Mouse (Mus musculus): Measurements from ENCODE around the gene Foxc2. TPM values are rescaled to one million over a fixed set of nuclear protein-coding genes. Genes with fewer than 3 reads are reported as not detected.
A peak's percentile ranks its signal among the peaks of the same experiment; 100 is the strongest.

The Foxc2 gene
- polyA plus RNA-seq, 1 experiment from 2014 or later = 14.8 TPM

DNA sequence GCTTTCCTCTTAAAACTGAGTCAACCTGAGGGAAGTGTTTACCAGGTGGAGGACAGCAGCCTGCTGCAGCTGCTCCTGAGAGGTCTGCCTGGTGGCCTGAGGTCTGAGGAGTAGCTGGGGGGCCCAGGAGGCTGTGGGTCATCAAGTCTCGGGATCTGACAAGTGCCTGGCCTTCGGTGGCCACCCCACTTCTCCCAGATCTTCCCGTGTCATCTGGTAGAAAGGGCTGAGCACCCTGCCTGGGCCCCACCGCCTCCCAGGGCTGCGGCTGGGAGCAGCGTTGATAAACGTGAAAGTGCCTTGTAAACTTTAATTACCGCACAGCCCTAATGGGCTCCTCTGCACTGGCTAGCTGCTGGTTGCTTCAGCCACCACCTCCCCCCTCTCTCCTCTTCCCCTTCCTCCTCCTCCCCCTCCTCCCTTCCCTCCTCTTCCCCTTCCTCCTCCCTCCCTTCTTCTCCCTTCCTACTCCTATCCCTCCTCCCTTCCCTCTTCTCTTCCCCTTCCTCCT lies 32.7 kb downstream of the Foxc2 start:
- DNase-seq (ENCODE audit: low spot score) = no peak
- Histone ChIP-seq H3K27ac (peak overlapping the region; percentile 63), H3K9me3 (no peaks in the 10 kb centered on the region), H3K4me3 (no peak overlapping the region), H3K27me3 (ENCODE audit: insufficient read depth, poor library complexity, severe bottlenecking) (peaks cover 28% of the 10 kb centered on the region), H3K36me3 (no peaks in the 10 kb centered on the region), H3K4me1 (peaks cover 21% of the 10 kb centered on the region)
- WGBS = 18% methylated on average over 8 of the region's 8 CpGs

DNA sequence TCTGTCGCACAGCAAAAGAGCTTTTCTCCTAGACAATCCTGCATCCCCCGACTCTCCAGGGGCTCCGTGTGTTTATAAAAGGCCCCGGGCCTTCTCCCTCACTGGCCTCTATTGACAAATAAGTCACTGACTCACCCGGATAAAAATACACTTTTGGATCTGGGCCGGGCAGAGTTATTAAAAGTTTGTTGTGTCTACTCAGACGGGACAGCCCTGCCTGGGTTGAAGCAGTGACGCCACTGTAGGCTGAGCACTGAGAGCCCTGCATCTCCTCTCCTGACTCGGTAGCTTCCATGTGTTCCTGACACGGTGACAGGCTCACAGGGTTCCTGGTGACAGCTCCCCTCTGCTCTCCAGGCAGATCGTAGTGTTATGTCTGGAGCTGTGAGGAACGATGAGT lies 36.4 kb downstream of the Foxc2 start:
- H3K27me3 ChIP-seq (ENCODE audit: insufficient read depth, poor library complexity, severe bottlenecking) = peaks cover 32% of the 10 kb centered on the region
- no peak overlapping the region for H3K27ac ChIP-seq
- no peaks in the 10 kb centered on the region for H3K9me3 ChIP-seq
- H3K36me3 ChIP-seq = no peaks in the 10 kb centered on the region
- WGBS = 35% methylated on average over 12 of the region's 12 CpGs
- peaks cover 34% of the 10 kb centered on the region for H3K4me1 ChIP-seq
- H3K4me3 ChIP-seq = no peak overlapping the region
- no peak for DNase-seq (ENCODE audit: low spot score)

DNA sequence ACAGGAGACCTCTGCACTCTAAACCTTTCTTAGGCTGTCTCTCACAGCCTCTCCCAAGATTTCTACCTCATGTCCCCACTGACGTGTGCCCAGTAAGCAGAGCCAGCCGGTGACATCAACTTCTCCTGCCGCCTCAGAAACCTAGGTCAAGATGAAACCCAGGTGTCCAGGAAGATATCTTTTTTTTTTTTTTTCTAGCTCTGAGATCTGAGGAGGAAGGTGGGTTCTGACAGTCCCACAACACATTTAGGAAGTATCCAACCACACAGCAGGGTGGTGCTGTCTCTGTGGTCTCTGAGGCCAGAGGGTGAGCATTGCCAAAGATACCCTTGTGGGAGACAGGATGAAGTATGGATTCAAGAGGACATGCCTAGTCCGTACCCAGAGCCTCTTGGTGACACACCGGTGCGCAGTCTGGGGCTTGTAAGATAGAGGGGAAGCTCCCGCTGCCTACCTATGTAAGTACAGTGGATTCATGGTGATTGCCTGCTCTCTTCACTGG lies 41.1 kb downstream of the Foxc2 start:
- no peak for DNase-seq (ENCODE audit: low spot score)
- no peaks in the 10 kb centered on the region for H3K9me3 ChIP-seq
- H3K27me3 ChIP-seq (ENCODE audit: insufficient read depth, poor library complexity, severe bottlenecking) = peaks cover 19% of the 10 kb centered on the region
- no peak overlapping the region for H3K4me3 ChIP-seq
- no peaks in the 10 kb centered on the region for H3K36me3 ChIP-seq
- 76% methylated on average over 7 of the region's 7 CpGs for WGBS
- H3K27ac ChIP-seq = peak overlapping the region; percentile 24; the same call in 1 of the 2 replicates
- H3K4me1 ChIP-seq = peaks cover 37% of the 10 kb centered on the region

DNA sequence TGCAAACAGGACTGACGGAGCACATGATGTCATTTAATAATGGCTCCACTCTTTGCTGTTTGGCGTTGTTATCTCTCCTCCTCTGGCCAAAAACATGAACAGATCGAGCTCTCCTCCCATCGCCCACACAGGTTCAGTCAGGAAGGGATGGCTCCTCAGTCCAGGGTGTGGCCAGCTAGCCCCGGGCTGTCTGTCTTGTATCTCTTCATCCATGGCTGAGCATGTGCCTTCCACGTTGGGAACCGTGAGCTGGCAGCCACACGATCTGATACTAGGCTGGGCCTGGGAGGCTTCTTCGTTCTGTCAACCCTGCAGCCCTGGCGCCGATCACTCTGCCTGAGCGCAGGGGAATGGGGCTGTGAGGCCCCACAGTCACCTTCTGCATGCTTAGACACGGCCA lies 42.8 kb downstream of the Foxc2 start:
- WGBS = 48% methylated on average over 13 of the region's 13 CpGs
- H3K27me3 ChIP-seq (ENCODE audit: insufficient read depth, poor library complexity, severe bottlenecking) = peaks cover 21% of the 10 kb centered on the region
- H3K36me3 ChIP-seq = no peaks in the 10 kb centered on the region
- DNase-seq (ENCODE audit: low spot score) = no peak
- H3K4me3 ChIP-seq = no peak overlapping the region
- H3K9me3 ChIP-seq = no peaks in the 10 kb centered on the region
- peaks cover 38% of the 10 kb centered on the region for H3K4me1 ChIP-seq
- no peak overlapping the region for H3K27ac ChIP-seq

DNA sequence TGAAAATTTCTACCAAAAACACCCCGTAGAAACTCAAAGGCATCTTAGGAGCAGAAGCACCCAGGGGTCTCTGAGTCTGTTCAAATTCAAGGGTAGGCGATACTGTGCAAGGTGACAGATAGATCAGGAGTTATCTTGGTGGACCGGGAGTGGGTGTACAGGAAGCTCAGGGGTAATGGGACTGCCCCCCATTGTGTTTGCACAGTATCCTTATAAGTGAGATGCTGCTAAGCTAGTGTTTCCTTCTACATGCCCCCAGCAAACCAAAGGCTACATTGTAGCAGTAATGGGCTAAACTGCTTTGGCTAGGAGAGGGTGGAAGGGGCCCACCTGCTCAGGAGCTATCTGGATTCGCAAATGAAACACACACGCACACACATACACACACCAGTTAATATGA lies 45.5 kb downstream of the Foxc2 start:
- no peak for DNase-seq (ENCODE audit: low spot score)
- Histone ChIP-seq H3K9me3 (no peaks in the 10 kb centered on the region), H3K27ac (no peak overlapping the region), H3K27me3 (ENCODE audit: insufficient read depth, poor library complexity, severe bottlenecking) (peaks cover 15% of the 10 kb centered on the region; the same call in 1 of the 2 replicates), H3K4me3 (no peak overlapping the region), H3K36me3 (no peaks in the 10 kb centered on the region), H3K4me1 (peaks cover 41% of the 10 kb centered on the region)
- WGBS = 88% methylated on average over 5 of the region's 5 CpGs

DNA sequence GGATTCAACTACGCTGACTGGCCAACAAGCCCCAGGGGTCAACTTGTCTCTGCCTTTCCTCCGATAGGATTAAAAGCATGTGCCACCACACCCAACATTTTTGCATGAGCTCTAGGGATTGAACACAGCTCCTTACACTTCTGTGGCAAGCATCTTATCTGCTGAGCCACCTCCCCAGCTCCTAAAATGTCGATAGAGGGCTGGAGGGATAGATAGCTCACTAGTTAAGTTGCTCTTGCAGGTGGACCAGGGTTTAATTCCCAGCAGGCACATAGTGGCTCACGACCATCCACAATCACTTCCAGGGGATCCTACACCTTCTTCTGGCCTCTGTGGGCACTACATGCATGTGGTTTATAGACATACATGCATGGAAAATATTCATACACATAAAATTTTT lies 46.4 kb downstream of the Foxc2 start:
- Histone ChIP-seq H3K36me3 (no peaks in the 10 kb centered on the region), H3K27me3 (ENCODE audit: insufficient read depth, poor library complexity, severe bottlenecking) (peaks cover 15% of the 10 kb centered on the region; the same call in 1 of the 2 replicates), H3K4me1 (peaks cover 41% of the 10 kb centered on the region), H3K27ac (no peak overlapping the region), H3K4me3 (no peak overlapping the region), H3K9me3 (no peaks in the 10 kb centered on the region)
- 55% methylated on average over 4 of the region's 4 CpGs for WGBS
- no peak for DNase-seq (ENCODE audit: low spot score)

GRCm38 (mm10) chr8:121162906-121163695 lies 47.1 kb downstream of the Foxc2 start:
- Histone ChIP-seq H3K9me3 (no peaks in the 10 kb centered on the region), H3K4me1 (peaks cover 42% of the 10 kb centered on the region), H3K27me3 (ENCODE audit: insufficient read depth, poor library complexity, severe bottlenecking) (peaks cover 15% of the 10 kb centered on the region; the same call in 1 of the 2 replicates), H3K36me3 (no peaks in the 10 kb centered on the region), H3K4me3 (no peak overlapping the region), H3K27ac (peak overlapping the region; percentile 48; the same call in 1 of the 2 replicates)
- WGBS = 63% methylated on average over 11 of the region's 11 CpGs
- DNase-seq (ENCODE audit: low spot score) = no peak

GRCm38 (mm10) chr8:121164017-121164469 lies 48.1 kb downstream of the Foxc2 start:
- Histone ChIP-seq H3K4me3 (no peak overlapping the region), H3K4me1 (peaks cover 45% of the 10 kb centered on the region), H3K27me3 (ENCODE audit: insufficient read depth, poor library complexity, severe bottlenecking) (peaks cover 15% of the 10 kb centered on the region; the same call in 1 of the 2 replicates), H3K27ac (peak overlapping the region; percentile 48; the same call in 1 of the 2 replicates), H3K9me3 (no peaks in the 10 kb centered on the region), H3K36me3 (no peaks in the 10 kb centered on the region)
- no peak for DNase-seq (ENCODE audit: low spot score)
- WGBS = 36% methylated on average over 8 of the region's 8 CpGs

- H3K4me1 ChIP-seq = peaks cover 75% of the 10 kb centered on the region
- H3K36me3 ChIP-seq = no peaks in the 10 kb centered on the region
- H3K4me3 ChIP-seq = no peak overlapping the region
- no peak for DNase-seq (ENCODE audit: low spot score)
- peaks cover 8% of the 10 kb centered on the region; the same call in 1 of the 2 replicates for H3K27me3 ChIP-seq (ENCODE audit: insufficient read depth, poor library complexity, severe bottlenecking)
- no peaks in the 10 kb centered on the region for H3K9me3 ChIP-seq
- no peak overlapping the region; the same call in 1 of the 2 replicates for H3K27ac ChIP-seq
- 39% methylated on average over 5 of the region's 5 CpGs for WGBS
Measured at GRCm38 (mm10) chr8:121168033-121168432, 52.1 kb downstream of the Foxc2 start.

Small RNAs within 50 kb of the gene (microRNA-seq; reads per million reads assigned to microRNA genes)
- gene Gm27530 = not detected

Other genes starting within 250 kb of the Foxc2 start
- gene Foxf1, start 31.8 kb upstream of the Foxc2 start, polyA plus RNA-seq (2016; fragmentation: Nextera tagmentation; extraction: Ambion mirVana) = 3.1 and 41.3 TPM in 2 replicates
- gene Mthfsd, start 7.8 kb upstream of the Foxc2 start, polyA plus RNA-seq (2016; fragmentation: Nextera tagmentation; extraction: Ambion mirVana) = 57.0 and 58.7 TPM in 2 replicates
- gene Foxl1, start 11.8 kb downstream of the Foxc2 start, polyA plus RNA-seq (2016; fragmentation: Nextera tagmentation; extraction: Ambion mirVana) = 0.53 and 2.0 TPM in 2 replicates

Measured in heart, embryonic 10.5 days (tissue).